Mouse (Mus musculus) heart, postnatal 36 days (tissue): ENCODE measurements around the gene Fhit. TPM values are rescaled to one million over a fixed set of nuclear protein-coding genes. Genes with fewer than 3 reads are reported as not detected.

Source experiments
- DNase-seq, 2 experiments: peaks; one replicate each; pipeline ENCODE4 v3.0.0; 2021 to 2022
- intact Hi-C: fragments of 180-260 bp; cut with DNase I; formaldehyde crosslinking; loops from one replicate; pipeline ENCODE4 v1.15.1; 2025
- total RNA-seq, 2 experiments: library from RNA; stranded (reverse); gene quantifications; 2 replicates each; pipeline ENCODE4 v1.2.3; 2021

Fhit gene
- total RNA-seq, 2 experiments from 2014 or later = 1.6 to 2.7 TPM

DNA sequence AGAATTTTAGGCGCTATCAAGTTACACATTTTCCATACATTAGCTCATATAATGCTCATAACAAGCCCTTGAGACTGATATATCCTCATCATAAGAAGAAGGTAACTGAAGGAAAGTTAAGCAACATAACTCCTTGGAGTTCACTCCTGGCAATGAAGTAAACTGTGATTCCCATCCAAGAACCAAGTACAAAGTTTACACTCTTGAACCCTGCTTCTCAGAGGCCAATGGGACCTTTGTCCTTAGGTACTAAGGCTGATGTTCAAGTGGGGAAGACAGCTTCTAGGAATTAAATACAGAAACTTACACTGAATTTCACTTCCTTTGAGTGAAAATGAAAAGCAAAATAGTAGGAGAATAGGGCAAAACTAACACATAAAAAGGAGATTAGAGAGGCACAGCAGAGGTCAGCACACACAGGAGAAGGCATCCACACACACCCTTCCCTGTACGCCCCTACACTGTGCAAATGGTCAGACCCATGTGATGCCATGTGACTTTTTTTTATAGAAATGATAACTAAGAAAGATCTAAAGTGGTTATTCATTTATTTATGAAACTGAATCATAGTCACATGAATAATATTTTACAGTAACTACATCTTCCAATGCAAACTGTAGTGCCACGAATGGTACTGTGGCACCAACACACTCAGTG, 752.4 kb downstream of the Fhit start:
- DNase-seq = no peak
- intact Hi-C loops = no loop called here

DNA sequence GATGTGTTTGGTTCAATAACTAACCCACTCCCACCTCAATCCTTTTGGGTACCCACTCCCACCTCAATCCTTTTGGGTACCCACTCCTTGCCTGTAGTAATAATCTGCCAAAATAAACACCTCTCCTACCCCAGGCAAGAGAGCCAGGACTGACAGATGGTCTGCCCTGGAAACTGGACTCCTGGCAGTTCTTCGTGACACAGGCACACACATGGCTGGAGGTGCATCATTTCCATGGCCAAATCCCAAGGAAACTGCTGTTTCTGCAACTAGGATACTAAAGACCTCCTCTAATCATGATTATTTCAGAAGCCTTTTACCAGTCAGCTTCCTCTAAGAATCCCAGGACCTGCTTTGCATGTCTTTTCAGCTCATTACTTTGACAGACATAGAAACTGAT, 756.5 kb downstream of the Fhit start:
- intact Hi-C loops = no loop called here
- no peak for DNase-seq

DNA sequence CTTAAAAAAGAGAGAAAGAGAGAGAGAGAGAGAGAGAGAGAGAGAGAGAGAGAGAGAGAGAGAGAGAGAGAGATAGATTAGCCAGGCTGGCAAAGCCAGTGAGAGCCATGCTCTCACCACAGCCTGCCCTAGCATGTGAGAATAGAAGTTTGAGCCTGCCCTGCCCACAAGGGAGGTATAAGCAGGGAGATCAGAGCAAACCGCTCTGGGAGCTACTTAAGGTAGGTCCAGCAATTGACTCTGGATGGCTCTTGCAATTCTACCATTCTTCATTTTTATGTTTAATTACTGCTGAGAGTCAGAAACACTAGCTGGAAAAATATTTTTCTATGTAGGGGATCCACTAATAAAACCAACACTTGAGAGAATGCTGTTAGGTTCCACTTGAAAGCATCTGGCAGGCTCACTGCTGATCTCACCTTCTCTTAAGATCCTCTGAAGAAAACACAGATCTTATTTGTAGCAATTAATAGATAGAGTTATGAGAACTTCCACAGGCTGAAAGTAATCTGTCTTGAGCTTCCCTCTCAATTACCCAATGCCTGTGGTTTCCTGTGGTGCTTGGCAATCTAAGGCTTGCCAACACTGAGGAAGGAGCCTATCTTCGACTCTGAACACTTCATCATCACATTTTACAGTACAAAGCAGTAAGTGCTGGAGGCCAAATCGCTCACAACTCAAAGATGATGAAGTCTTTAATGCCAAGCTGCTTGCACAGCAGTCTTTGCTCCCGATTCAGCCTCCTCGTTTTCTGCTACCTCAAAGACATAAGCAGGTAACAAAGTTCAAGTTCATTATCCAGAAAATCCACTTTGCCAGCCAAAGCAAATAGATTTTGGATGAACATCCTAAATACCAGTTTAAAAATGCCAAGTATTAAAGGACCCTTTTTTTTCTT, 793.8 kb downstream of the Fhit start:
- intact Hi-C loops = no loop called here
- DNase-seq = no peak

DNA sequence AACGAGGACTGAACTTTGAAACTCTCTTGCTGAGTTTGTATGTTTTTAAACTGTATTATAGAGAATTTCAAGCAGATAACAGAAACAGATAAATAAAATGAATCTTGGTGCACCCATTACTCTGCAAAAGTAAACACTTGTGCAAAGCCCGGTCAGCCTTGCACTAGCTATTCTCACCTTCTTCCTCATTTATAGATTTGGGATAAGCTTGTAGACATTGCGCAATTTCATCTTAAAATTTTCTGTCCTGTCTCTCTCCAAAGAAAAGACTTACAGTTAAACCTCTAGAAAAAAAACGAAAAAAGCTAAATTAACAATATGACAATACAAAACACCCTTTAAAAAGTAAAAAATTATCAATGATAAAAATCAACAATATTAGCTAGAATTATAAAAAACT, 795.0 kb downstream of the Fhit start:
- DNase-seq = no peak
- intact Hi-C loops = no loop called here

DNA sequence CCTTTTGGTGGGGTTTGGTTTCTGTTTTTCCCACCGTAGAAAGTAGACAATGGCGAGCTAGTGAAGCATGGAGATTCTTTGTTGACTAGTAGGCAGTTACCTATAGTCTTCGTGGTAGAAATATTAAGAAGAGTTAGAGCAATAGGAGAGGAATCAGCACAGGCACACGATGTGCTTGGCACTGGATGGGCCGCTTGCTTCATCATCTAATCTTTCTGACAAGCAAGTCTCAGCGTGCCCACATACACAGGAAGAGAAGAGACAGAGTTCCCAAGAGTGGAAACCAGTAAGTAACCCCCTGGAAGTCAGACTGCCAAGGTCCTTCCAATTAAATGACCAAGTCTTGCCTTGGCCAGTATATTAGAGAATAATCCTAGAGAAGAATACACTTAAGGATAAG, 797.6 kb downstream of the Fhit start:
- intact Hi-C loops = no loop called here
- DNase-seq = no peak

DNA sequence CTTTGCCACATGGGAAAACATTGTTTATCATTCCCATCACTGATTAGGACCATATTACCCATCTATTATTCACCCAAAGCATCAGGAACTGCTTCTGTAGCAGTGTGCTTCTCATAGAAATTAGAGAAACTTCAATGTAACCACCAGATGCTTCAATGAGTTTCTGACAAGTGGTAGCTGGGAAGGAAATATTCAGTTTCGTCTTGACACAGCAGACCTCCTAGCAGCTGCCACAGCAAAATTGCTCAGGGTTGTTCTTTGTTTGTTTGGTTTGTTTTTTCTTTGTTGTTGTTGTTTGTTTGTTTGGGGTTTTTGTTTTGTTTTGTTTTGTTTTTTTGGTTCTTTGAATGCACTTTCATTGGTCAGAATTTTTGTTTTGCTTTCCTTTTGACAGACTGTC, 798.5 kb downstream of the Fhit start:
- no peak for DNase-seq
- intact Hi-C loops = no loop called here

DNA sequence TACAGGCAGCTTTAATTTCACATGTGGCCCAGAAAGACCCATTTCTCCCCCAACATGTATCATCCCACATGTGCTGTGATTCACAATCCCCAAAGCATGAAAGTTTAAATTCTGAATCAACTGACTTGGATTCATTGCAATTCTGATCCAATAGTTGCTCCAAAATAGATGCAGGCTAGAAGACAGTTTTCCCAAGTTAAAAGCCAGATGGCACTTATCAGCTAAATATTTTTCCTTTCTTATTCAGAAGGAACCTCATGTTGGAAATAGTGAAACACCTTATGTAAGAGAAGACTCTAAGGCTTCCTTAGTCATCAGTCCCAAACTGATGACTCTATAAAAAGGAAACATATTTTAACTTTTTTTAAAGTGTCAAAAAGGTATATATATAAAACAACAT, 815.9 kb downstream of the Fhit start:
- intact Hi-C loops = no loop called here
- no peak for DNase-seq

DNA sequence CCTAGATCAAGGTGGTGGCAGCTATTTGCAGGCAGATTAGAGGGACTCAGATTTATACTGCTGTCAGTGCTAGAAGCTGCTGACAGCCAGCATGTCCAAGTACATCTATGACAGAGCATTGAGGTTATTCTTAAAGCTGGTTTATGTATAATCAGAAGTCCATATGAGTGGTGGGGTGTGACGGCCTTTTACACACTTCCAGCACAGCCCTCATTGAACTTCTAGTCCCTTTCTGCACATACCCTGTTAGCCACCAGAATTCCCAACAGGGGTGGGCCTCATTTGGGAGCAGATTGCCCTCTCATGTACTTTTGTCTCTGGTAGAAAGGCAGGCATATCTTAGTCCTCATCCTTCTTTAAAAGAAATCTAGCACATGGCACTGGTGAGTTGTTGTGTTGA, 817.8 kb downstream of the Fhit start:
- intact Hi-C loops = no loop called here
- DNase-seq = no peak

DNA sequence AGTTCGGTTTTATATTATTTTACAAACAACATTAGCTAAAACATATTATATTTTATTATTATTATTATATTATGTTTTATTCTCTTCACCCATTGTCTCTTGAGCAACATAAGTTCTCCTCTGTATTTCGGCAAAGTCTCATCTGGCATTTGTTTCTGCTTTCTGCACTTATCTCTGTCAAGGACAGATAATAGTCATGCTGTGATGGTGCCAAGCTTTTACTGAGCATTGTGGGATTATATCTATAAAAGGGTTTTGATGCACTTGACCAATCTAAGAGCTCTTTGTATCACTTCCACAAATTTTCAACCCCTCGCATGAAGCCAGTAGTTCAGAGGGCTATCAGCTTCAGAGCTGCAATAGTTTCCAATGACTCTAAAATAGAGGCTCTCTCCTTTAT, 845.1 kb downstream of the Fhit start:
- intact Hi-C loops = no loop called here
- no peak for DNase-seq

DNA sequence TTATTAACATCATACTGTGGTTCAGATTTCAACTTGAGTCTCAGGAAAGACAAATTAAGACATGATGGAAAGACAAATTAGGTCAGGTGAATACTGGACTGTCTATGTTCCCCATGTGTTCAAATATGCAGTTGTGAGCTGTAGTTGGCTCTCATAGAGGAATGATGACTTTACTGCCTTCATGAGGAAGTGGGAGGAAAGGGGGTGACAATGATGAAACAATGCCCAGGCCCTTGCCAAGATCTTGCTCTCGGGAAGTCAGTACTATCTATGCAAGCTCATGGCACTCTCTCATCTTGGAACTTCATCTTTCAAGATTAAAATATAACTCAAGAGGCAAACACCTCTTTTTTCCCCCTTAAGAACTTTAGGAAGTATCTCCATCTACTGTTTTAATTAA, 849.6 kb downstream of the Fhit start:
- DNase-seq = no peak
- intact Hi-C loops = no loop called here

DNA sequence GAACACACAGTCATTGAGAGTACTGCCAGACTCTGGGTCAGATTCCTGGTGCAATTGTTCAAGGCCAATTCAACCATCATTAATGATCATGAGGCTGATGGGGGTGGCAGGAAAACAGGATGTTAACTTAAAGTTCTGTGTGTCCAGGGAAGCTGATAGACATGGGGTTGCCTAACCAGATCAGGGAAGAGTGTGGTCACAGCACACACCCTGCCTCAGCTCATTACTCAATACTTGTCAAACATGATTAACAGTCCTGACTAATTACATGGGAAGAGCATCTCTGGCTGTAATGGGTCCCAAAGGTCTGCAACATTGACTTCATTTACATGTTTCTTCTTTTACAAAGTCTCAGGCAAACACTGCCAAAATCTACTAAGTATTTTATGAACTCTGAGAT, 856.5 kb downstream of the Fhit start:
- no peak for DNase-seq
- intact Hi-C loops = no loop called here

DNA sequence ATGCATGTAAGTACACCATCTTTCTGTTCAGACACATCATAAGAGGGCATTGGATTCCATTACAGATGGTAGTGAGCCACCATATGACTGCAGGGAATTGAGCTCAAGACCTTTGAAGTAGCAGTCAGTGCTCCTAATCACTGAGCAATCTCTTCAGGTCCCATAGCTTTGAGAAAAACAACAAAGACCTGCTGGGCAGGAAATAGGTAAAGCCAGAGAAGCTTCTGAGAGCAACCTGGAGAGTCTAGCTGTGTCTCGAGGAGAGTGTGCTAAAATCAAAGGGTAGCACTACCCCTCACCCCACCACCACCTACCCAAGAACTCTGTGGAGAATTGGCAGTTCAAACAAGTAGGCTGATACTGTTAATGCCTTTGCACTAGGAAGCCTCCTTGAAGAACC, 860.3 kb downstream of the Fhit start:
- DNase-seq = no peak
- intact Hi-C loops = no loop called here

DNA sequence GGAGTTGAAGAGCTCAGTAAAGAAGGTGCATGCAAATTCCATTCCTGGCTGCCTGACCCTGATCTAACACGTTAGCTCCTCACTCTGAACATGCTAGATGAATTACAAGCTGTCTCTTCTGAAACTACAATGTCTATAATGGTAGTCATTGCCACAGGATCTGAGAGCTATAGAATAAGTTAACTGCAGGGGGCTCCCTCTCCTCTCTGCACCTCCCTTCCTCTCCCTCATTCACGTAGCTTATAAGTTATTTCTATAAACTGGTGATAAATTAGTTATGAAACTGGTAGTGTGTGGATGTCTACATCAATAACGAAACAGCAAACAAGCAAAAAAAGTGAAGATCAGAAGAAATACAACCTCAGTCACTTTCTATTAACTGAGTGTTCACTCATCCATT, 860.9 kb downstream of the Fhit start:
- intact Hi-C loops = no loop called here
- no peak for DNase-seq

DNA sequence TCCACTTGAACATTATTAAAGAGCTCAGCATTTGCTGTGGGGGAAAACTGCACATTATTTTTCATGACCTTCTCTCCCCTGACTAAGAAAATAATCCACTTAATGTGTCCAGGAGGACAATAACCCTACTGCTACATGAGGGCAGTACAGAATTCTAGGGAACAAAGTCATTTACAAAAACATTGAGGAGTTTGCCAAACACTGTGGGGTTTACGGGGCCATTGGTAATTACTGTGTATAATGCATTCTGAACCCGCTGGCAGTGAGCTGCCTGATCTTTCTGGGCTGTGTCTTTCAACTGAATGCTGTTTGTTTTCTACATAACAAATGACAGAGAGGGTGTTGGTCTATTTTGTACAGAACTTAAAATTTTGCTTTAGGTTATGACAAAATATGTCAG, 862.8 kb downstream of the Fhit start:
- intact Hi-C loops = no loop called here
- no peak for DNase-seq

DNA sequence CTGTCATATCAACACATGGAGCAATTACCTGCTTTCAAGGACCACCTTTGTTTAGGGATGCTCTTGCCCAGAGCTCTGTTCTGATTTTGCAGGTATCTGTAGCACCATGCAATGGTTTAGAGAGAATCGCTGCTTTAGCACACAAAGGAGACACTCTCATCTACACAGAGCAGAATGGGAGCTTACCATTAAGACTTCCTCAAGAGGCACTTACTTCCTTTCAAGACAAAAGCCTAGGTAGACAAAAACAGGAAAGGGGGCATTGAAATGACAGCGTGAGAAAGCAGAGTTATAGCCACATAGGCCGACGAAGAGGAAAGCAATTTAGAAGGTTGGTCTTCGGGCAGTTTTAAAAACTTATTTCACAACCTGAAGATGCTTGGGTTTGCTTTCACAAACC, 872.8 kb downstream of the Fhit start:
- intact Hi-C loops = no loop called here
- no peak for DNase-seq

DNA sequence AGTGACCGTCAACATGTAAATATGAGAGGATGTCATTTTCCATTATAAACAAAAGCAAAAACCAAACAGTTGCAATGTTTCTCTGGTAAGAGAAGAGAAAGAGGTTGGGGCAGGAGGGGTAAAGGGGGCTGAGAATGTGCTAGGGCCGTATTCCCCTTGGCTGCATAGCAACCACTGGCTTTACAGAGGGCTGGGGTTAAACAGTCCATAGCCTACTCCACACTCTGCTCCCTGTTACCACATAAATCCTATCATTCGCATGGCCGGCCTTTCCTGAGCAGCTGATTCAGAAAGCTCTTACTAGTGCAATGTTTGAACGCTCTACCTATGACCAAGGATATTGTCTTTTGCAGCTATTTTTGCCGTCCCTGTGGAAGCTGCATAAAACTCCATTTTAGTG, 875.8 kb downstream of the Fhit start:
- intact Hi-C loops = no loop called here

DNA sequence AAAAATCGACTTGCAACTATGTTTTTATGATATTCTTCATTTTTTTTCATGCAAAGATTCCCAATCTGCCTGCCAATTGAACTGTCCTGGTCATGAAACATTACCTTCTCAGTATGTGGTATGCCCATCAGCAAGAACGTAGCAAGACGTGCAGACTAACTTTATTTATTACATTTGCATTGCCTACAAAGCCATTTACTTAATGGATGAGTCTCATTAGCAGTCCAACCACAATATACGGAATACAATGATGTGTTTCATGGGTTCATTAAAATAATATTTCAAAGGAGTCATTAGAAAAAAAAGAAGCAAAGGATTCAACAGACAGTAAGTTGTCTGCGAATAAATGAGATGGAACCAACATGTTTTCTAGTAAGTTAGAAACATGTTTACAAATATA, 933.1 kb downstream of the Fhit start:
- no peak for DNase-seq
- intact Hi-C loops = no loop called here

More for the DNA sequence above, 875.8 kb downstream of the Fhit start:
- DNase-seq = no peak

DNA sequence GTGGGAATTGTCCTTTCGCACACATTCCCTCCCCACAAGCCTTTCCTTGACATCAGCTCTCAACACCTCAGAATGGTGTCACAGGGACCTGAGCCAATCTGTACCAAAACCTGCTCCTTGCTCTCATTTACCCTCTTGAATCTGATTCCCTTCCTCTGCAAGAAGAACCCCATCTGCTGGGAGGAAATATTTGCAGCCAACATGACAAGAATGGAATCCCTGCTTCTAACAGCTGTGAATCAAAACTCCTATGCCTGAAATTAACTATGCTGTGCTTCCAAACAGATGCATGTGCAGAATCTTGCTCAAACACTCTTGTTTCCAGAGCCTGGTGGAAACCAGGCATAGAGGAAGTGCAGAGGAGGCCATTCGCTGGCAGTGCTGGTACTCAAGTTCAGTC, 940.0 kb downstream of the Fhit start:
- intact Hi-C loops = no loop called here

DNA sequence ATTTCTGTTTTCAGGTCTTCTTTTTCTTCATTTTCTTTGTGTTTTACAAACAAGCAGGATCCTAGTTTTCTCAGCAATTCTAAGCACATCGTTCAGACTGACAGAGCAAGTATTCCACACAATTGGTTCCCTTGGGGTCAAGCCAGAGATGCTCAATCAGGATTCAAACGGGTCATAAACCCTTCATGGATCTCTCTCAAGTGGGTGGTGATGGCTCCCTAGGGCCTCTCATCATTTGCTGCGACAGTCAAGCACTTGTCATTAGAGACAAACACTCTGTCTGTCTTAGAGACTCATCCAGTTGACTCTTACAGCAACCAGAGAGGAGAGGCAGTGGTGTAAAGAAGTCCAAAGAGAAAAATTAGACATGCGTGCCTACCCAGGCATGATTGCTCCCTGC, 948.6 kb downstream of the Fhit start:
- DNase-seq = no peak
- intact Hi-C loops = no loop called here

More for the DNA sequence above, 940.0 kb downstream of the Fhit start:
- DNase-seq = no peak

DNA sequence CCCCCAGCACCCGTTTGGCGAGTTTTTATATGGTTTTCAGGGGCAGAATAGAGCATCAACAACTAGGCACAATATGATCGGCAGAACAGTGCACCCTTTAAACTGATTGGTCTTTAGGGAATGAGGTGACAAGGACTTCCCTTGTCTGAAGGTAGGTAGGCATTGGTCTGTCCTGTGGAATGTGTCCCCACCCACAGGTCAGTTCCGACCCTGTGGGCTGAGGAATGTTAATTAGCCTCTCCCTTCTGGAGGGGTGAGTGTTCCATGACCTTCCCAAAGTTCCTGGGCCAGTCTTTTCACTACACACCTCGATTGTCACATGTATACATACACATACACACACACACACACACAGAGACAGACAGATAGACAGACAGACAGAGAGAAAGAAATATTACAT, 950.7 kb downstream of the Fhit start:
- intact Hi-C loops = no loop called here
- no peak for DNase-seq

DNA sequence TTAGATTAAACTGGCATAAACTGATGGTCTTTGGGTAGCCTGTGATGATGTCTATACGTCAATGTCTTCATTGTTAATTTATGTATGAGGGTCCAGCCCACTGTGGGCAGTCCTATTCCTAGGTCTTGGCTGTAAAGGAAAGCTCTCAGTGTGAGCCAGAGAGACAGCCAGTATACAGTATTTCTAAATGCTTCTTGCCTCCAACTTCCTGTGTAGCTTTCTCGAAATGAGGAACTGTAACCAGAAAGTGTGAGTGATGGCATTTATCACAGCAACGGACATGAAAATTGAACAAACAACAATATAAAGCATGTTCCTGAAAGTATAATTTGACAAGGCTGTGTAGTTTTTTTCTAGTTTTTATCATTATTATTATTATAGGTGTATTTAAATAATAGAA, 952.8 kb downstream of the Fhit start:
- intact Hi-C loops = no loop called here
- DNase-seq = no peak

DNA sequence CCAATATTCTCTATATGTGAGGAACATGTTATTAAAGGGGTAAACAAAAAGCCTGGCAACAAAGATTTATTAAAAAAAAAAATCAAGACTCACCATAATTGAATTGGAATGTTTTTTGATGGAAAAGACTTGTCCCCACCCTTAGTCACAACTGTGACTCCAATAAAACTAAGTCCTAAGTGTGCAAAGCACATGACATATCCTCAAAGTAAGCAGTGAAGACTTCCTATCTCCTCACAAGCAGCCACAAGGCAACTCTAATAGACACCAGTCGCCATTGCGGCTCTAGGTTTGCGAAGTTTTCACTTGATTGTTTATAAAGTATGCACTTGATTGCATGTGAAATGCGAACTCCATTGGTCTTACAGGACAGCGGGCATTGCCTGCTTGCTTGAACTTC, 956.1 kb downstream of the Fhit start:
- intact Hi-C loops = no loop called here
- DNase-seq = no peak
